Mouse (Mus musculus) liver, embryonic 12.5 days (tissue): ENCODE results near the gene Aifm2. TPM values are rescaled to one million over a fixed set of nuclear protein-coding genes. Genes with fewer than 3 reads are reported as not detected.

Source experiments
- ATAC-seq: fragments of 200-750 bp; cut with Nextera tagmentation; 2 replicates; pipeline ENCODE4 v1.8.0; 2017; ENCODE audit warnings: moderate number of reproducible peaks, mild to moderate bottlenecking, moderate library complexity
- H3K27ac ChIP-seq: fragments of 300-500 bp; sonication (generic); 2 replicates; pipeline ENCODE4 v1.5.1; 2016; ENCODE audit warnings: mild to moderate bottlenecking
- H3K27me3 ChIP-seq: fragments of 300-500 bp; sonication (generic); replicated peaks from 2 replicates; pipeline ENCODE4 v1.6.1; 2016; ENCODE audit warnings: mild to moderate bottlenecking, moderate library complexity
- H3K36me3 ChIP-seq: fragments of 300-500 bp; sonication (generic); 2 replicates; pipeline ENCODE4 v1.6.1; 2016; ENCODE audit warnings: mild to moderate bottlenecking, moderate library complexity
- H3K4me1 ChIP-seq: fragments of 300-500 bp; sonication (generic); 2 replicates; pipeline ENCODE4 v1.6.1; 2016
- H3K4me2 ChIP-seq: fragments of 300-500 bp; sonication (generic); 2 replicates; pipeline ENCODE4 v1.6.1; 2016; ENCODE audit warnings: mild to moderate bottlenecking, moderate library complexity
- H3K4me3 ChIP-seq: fragments of 300-500 bp; sonication (generic); 2 replicates; pipeline ENCODE4 v1.5.1; 2016; ENCODE audit warnings: mild to moderate bottlenecking, moderate library complexity
- H3K9ac ChIP-seq: fragments of 300-500 bp; sonication (generic); 2 replicates; pipeline ENCODE4 v1.6.1; 2016; ENCODE audit warnings: mild to moderate bottlenecking, moderate library complexity
- H3K9me3 ChIP-seq: fragments of 300-500 bp; sonication (generic); replicated peaks from 2 replicates; pipeline ENCODE4 v1.6.1; 2016; ENCODE audit warnings: mild to moderate bottlenecking, moderate library complexity
- WGBS: fragments of 180-500 bp; shearing (Covaris S2); methylation state at CpG from one replicate; pipeline ENCODE4 v1.1.7; 2016; ENCODE audit not compliant: insufficient replicate concordance; 5-methylcytosine and 5-hydroxymethylcytosine counted together
- polyA plus RNA-seq: library from polyadenylated mRNA; unstranded; fragments of >200 nt; fragmentation: Nextera tagmentation; extraction: Ambion mirVana; gene quantifications from 2 replicates; pipeline ENCODE4 v1.2.1, GENCODE M21; 2016

Gene Aifm2
- polyA plus RNA-seq, 1 experiment from 2014 or later: 4.2 TPM

DNA sequence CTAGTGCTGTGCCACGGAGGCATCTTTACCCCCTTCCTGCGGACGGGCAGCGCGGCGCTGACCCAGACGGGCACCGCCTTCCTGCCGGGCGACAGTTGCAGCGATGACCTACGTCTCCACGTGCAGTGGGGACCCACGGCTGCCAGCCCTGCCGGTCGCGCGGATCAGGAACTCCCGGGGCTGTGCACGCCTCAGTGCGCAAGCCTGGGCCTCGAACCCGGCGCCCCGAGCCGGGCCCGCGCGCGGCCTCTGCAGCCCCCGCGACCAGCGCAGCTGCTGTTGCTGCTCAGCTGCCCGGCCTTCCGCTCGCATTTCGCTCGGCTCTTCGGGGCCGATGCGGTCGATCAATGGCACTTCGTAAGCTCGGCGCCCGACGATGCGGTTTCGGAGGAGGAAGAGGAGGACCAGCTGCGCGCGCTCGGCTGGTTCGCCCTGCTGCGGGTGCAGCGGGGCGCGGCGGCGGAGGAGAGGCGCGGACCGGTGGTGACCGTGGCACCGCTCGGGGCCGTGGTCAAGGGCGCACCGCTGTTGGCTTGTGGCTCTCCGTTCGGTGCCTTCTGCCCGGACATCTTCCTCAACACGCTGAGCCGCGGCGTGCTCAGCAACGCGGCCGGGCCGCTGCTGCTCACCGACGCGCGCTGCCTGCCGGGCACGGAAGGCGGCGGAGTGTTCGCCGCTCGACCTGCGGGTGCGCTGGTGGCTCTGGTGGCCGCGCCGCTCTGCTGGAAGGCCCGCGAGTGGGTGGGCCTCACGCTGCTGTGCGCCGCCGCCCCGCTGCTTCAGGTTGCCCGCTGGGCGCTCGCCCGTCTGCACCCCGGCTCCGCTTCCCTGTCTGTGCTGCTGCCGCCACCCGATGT is 19.1 kb upstream of the Aifm2 start:
- Histone ChIP-seq H3K4me2 (peak overlapping the region; percentile 99), H3K27me3 (no peaks in the 10 kb centered on the region), H3K27ac (peak overlapping the region; percentile 70), H3K9ac (peak overlapping the region; percentile 84), H3K36me3 (peaks cover 60% of the 10 kb centered on the region), H3K4me3 (peak overlapping the region; percentile 83), H3K4me1 (peaks cover 25% of the 10 kb centered on the region), H3K9me3 (no peaks in the 10 kb centered on the region)
- under 1% methylated on average over 104 of the region's 111 CpGs for WGBS
- ATAC-seq: peak; percentile 64

DNA sequence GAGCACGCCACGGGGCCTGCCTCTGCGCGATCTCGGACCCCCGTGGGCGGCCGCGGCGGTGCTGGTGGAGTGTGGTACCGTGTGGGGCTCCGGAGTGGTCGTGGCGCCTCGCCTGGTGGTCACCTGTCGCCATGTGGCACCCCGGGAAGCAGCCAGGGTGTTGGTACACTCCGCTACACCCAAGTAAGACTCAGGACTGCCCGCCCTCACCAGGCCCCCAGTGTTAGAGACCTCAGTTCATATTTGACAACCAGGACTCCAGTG is 18.6 kb upstream of the Aifm2 start:
- Histone ChIP-seq H3K4me2 (peak overlapping the region; percentile 99), H3K27me3 (no peaks in the 10 kb centered on the region), H3K4me3 (peak overlapping the region; percentile 83), H3K4me1 (peaks cover 25% of the 10 kb centered on the region), H3K36me3 (peaks cover 60% of the 10 kb centered on the region), H3K9me3 (no peaks in the 10 kb centered on the region), H3K9ac (peak overlapping the region; percentile 84), H3K27ac (peak overlapping the region; percentile 70; the same call in 1 of the 2 replicates)
- ATAC-seq: no peak
- 5% methylated on average over 19 of the region's 19 CpGs for WGBS

DNA sequence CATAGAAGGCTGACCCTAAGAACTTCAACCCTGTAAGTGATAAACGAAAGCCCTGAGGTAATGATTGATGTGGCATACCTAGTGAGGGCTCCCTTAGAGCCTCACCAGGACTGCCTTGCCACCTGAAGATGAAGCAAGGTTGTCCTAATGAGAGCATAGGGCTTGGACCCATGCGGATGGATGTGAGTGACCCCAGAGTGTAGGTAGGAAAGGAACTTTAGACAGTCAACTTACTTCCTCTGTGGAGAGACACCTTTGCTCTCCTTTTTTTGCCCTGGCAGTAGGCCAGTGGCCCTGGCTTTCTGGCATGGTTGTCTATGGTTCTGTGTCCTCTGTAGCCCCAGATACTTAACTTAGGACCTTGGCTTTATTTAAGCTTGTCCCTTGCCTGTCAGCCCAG is 18.0 kb upstream of the Aifm2 start:
- Histone ChIP-seq H3K9ac (peak overlapping the region; percentile 84), H3K4me1 (peaks cover 25% of the 10 kb centered on the region), H3K36me3 (peaks cover 60% of the 10 kb centered on the region), H3K27ac (no peak overlapping the region), H3K4me2 (peak overlapping the region; percentile 99), H3K27me3 (no peaks in the 10 kb centered on the region), H3K9me3 (no peaks in the 10 kb centered on the region), H3K4me3 (peak overlapping the region; percentile 83)
- ATAC-seq: no peak
- WGBS: 75% methylated on average over 2 of the region's 2 CpGs

DNA sequence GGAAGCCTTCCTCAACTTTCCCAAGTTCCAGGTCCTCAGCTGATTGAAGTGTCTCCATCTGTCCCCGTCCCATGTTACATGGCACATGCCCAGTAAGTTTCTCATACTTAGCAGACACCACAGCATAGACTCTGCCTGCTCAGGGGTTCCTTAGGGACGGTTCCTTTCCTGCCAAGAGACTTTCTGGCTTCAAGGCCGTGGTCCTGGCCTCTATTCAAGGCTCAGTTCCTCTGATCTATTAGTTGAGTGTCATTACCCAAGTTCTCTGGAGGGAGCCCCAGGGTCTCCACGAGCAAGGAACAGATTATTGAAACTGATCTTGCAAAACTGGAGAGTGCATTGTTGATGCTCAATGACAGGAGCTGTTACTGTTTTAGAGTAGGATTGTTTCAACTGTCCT is 10.4 kb upstream of the Aifm2 start:
- peaks cover 37% of the 10 kb centered on the region for H3K36me3 ChIP-seq
- no peak overlapping the region for H3K4me3 ChIP-seq
- H3K9ac ChIP-seq: no peak overlapping the region
- H3K4me2 ChIP-seq: no peak overlapping the region
- 69% methylated on average over 4 of the region's 4 CpGs for WGBS
- peaks cover 14% of the 10 kb centered on the region; the same call in 1 of the 2 replicates for H3K4me1 ChIP-seq
- no peaks in the 10 kb centered on the region for H3K9me3 ChIP-seq
- no peaks in the 10 kb centered on the region for H3K27me3 ChIP-seq
- H3K27ac ChIP-seq: no peak overlapping the region
- no peak for ATAC-seq

DNA sequence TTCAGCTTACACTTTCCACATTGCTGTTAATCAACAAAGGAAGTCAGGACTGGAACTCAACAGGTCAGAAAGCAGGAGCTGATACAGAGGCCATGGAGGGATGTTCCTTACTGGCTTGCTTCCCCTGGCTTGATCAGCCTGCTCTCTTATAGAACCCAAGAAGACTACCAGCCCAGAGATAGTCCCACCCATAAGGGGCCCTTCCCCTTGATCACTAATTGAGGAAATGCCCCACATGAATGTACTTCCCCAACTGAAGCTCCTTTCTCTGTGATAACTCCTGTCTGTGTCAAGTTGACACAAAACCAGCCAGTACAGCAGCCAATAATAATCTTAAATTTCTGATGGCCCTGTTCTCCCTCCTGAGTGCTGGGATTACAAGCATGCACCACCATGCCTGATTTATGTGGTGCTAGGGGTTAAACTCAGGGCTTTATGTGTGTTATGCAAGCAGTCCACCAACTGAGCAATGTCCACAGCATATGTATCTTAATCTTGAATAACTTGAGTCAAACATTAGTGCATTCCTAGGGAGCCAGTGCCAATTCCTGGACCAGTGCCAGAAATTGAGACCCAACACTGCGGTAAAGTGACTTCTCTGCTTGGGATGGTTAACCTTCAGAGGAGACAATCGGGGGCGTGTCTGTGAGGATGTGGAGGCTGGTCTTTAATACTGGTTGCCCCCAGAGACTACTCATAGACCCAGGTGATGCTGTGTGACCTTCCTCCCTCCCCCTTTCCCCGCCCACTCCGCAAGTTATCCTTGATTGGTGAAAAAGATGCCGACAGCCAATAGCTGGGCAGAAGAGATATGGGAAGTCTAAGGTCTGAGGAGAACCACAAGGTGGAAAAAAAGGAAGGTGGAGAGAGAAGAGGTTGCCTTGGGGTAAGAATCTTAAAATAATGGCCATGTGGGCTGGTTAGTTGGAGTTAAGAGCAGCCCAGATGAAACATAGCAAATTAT is 8.4 kb upstream of the Aifm2 start:
- ATAC-seq: no peak

DNA sequence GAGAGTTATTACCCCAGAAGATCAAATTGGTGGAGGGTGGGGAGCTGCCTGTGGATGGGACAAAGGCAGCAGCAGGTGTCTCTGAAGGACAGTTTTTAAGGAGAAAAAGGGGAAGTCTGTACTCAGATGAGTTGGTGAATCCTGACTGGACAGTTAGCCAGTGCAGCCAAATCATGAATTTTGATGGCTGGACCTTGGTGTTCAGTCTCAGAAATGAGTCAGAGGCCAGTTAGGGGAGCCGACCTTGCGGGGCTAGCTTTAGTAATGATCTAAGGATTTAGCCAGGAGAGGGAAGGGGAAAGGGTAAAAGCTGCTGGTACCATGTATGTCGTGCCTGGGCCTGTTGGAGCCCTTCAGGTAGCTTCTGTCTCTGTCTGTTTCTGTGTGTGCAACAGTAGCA is 1.5 kb upstream of the Aifm2 start:
- no peak for ATAC-seq
- Histone ChIP-seq H3K27ac (no peak overlapping the region), H3K9ac (no peak overlapping the region), H3K4me2 (no peak overlapping the region), H3K27me3 (0 out of 2 replicates have a peak, but pooled peaks cover 4% of the 10 kb centered on the region), H3K36me3 (no peaks in the 10 kb centered on the region), H3K4me1 (peaks cover 21% of the 10 kb centered on the region), H3K4me3 (no peak overlapping the region), H3K9me3 (no peaks in the 10 kb centered on the region)
- 66% methylated on average over 3 of the region's 3 CpGs for WGBS

More for the DNA sequence above, 8.4 kb upstream of the Aifm2 start:
- no peak overlapping the region for H3K9ac ChIP-seq
- H3K27ac ChIP-seq: no peak overlapping the region
- H3K27me3 ChIP-seq: no peaks in the 10 kb centered on the region
- H3K9me3 ChIP-seq: no peaks in the 10 kb centered on the region
- H3K4me1 ChIP-seq: peaks cover 14% of the 10 kb centered on the region; the same call in 1 of the 2 replicates
- peaks cover 20% of the 10 kb centered on the region for H3K36me3 ChIP-seq
- no peak overlapping the region for H3K4me3 ChIP-seq
- 68% methylated on average over 6 of the region's 6 CpGs for WGBS
- no peak overlapping the region for H3K4me2 ChIP-seq

DNA sequence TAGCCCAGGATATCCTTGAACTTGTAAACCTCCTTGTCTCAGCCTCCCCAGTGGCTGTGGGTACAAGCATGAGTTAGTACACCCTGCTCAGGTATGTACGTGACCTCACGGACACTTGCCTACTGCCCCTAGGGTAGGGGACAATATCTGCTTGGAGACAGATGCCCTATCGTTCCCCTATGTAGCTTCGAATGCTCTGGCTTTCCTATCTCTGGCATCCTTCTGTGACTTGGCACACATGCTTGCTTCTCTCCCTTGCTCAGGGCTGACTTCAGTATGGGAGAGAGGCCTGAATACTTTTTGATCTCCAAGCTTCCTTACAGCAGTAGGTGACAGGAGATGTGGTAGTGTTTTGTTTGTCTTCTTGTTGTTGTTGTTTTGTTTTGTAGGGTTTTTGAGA is 917 bp upstream of the Aifm2 start:
- H3K27ac ChIP-seq: no peak overlapping the region
- H3K9me3 ChIP-seq: no peaks in the 10 kb centered on the region
- no peak overlapping the region for H3K4me2 ChIP-seq
- peaks cover 21% of the 10 kb centered on the region for H3K4me1 ChIP-seq
- ATAC-seq: 0 out of 2 replicates have a peak, but pooled peaks have one; percentile 13
- H3K9ac ChIP-seq: no peak overlapping the region
- H3K4me3 ChIP-seq: no peak overlapping the region
- H3K36me3 ChIP-seq: no peaks in the 10 kb centered on the region
- 58% methylated on average over 4 of the region's 4 CpGs for WGBS
- 0 out of 2 replicates have a peak, but pooled peaks cover 4% of the 10 kb centered on the region for H3K27me3 ChIP-seq

DNA sequence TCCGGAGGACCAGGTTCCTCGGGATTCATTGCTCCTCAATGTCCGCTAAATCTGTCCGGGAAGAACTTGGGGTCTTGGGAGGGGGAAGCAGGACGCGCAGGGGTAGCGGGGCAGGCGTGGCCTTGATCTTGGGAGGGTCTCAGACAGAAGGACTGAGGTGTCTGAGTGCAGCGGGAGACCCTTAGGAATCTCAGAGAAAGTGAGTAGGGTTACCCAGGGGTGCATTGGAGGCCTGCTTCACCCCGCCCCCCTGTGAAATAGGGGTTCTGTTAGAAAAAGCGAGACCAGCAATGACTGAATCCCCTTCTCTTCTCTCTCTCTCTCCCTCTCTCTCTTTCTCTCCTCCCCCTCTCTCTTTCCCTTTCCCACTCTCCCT is 387 bp downstream of the Aifm2 start:
- WGBS: 4% methylated on average over 11 of the region's 11 CpGs
- H3K4me2 ChIP-seq: peak overlapping the region; percentile 89
- H3K36me3 ChIP-seq: no peaks in the 10 kb centered on the region
- no peak overlapping the region for H3K27ac ChIP-seq
- no peaks in the 10 kb centered on the region for H3K9me3 ChIP-seq
- H3K4me3 ChIP-seq: peak overlapping the region; percentile 62
- H3K4me1 ChIP-seq: peaks cover 21% of the 10 kb centered on the region
- peak; percentile 33; the same call in 1 of the 2 replicates for ATAC-seq
- 0 out of 2 replicates have a peak, but pooled peaks cover 4% of the 10 kb centered on the region for H3K27me3 ChIP-seq
- H3K9ac ChIP-seq: peak overlapping the region; percentile 57

DNA sequence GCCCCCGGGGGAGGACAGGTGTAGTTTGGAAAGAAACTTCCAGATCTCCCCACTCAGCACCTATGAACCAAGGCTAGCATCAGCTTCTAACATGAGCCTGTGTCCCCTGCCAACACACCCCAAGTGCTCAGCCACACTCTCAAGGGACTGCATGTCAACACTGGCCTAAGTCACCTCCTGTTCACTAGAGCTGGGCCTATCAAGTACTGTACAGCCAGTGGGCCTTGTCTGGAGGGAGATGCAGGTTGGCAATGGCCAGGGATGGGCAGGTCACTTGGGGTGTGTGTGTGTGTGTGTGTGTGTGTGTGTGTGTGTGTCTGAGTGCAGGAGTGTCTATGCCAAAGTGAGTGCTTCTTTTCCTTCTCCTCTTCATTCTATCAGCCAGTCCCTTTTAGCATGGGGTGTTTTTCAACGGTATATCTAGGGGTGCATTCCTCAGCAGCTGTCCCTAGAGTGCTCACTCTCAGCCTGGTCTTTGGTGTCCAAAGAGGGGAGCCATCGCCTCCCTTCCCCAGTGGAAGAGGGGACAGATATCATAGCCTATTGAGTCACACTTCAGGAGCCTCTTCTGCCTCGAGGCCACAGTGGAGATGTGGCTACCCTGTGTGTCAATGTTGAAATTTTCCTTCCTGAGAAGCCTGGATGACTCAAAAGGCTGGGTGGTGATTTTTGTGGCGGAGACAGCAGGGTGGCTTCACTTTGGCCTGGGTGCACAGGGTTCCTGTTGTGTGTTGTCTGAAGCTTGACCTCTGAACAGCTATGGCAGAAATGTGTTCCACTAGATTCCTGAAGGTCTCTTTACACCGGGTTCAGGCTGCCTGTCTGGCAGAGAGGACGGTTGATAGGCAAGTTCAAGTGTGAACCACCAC is 1.2 kb downstream of the Aifm2 start:
- WGBS: 60% methylated on average over 7 of the region's 7 CpGs
- H3K36me3 ChIP-seq: no peaks in the 10 kb centered on the region
- H3K27me3 ChIP-seq: 0 out of 2 replicates have a peak, but pooled peaks cover 4% of the 10 kb centered on the region
- peaks cover 21% of the 10 kb centered on the region for H3K4me1 ChIP-seq
- H3K4me3 ChIP-seq: no peak overlapping the region
- H3K9me3 ChIP-seq: no peaks in the 10 kb centered on the region
- peak overlapping the region; percentile 89 for H3K4me2 ChIP-seq
- H3K9ac ChIP-seq: no peak overlapping the region
- ATAC-seq: no peak
- H3K27ac ChIP-seq: no peak overlapping the region

DNA sequence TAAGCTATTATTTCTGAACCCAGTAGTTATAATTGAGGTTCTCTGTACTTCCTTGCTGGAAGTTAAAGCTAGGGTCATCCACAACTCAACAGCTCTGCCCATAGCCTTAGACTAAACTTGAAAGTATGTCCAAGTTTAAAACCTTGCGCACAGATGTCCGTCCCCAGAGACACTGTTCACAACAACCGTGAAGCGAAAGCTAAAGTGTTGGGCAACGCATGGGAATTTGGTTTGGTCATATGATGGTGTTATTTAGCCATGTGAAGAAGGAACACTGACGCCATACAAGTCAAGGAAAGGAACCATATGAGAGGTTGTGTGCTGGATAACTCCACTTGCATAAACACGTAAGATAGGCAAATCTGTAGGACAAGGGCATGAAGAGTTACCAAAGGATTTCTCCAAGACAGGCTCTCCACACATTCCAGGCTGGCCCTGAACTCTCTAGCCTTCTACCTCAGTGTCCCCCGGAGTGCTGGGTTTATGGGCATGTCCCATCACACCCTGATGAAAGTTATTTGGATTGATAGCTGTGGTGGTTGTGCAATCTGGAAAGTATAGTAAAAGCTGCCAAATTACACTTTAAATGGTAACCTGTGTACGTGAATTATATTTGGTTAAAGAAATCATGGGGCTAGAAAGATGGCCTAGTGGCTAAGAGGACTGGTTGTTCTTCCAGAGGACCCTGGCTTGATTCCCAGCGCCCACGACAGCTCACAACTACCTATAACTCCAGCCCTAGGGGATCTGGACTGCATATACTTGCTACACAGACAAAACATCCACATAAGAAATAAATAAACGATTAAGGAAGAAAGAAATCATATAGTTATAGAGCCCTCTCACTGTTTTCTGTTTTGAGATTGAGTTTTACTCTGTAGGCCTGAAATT is 2.6 kb downstream of the Aifm2 start:
- H3K9ac ChIP-seq: no peak overlapping the region
- no peak overlapping the region for H3K4me3 ChIP-seq
- no peak overlapping the region for H3K27ac ChIP-seq
- no peak for ATAC-seq
- H3K4me2 ChIP-seq: no peak overlapping the region
- peaks cover 21% of the 10 kb centered on the region for H3K4me1 ChIP-seq
- H3K9me3 ChIP-seq: no peaks in the 10 kb centered on the region
- WGBS: 80% methylated on average over 12 of the region's 12 CpGs
- no peaks in the 10 kb centered on the region for H3K36me3 ChIP-seq
- H3K27me3 ChIP-seq: 0 out of 2 replicates have a peak, but pooled peaks cover 4% of the 10 kb centered on the region
